Mouse (Mus musculus): ENCODE measurements around the gene Nacc1.
"Not testable (repeated sequence)": the region's sequence is repeated elsewhere in the genome, so short reads cannot be mapped to it uniquely, and the experiment has no call there.

The Nacc1 gene

GRCm38 (mm10) chr8:84698929-84699401 lies 11.3 kb upstream of the Nacc1 start:
- DNase-seq (ENCODE audit: low spot score): no peak

GRCm38 (mm10) chr8:84698288-84698687 lies 10.6 kb upstream of the Nacc1 start:
- no peak for DNase-seq (ENCODE audit: low spot score)

- no peak for DNase-seq (ENCODE audit: low spot score)
Measured at GRCm38 (mm10) chr8:84697166-84698130, 9.8 kb upstream of the Nacc1 start.

DNA sequence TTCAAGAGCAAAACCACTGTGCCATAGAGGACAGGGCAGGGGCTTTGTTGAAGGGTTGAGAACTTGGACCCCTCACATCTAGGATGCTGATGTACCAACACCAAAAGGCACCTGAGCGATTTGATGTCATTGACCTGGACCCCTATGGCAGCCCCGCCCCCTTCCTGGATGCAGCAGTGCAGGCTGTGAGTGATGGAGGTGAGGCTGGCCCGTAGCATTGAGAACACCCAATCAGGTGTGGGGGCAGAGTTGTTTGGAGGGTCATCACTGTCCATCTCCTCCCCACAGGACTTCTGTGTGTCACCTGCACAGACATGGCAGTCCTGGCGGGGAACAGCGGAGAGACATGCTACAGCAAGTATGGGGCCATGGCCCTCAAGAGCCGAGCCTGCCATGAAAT lies 7.5 kb upstream of the Nacc1 start:
- DNase-seq (ENCODE audit: low spot score): no peak

- no peak for DNase-seq (ENCODE audit: low spot score)
Measured at GRCm38 (mm10) chr8:84693332-84693731, 5.7 kb upstream of the Nacc1 start.

GRCm38 (mm10) chr8:84689091-84689915 lies 1.6 kb upstream of the Nacc1 start:
- peak; percentile 85 for DNase-seq (ENCODE audit: low spot score)

DNA sequence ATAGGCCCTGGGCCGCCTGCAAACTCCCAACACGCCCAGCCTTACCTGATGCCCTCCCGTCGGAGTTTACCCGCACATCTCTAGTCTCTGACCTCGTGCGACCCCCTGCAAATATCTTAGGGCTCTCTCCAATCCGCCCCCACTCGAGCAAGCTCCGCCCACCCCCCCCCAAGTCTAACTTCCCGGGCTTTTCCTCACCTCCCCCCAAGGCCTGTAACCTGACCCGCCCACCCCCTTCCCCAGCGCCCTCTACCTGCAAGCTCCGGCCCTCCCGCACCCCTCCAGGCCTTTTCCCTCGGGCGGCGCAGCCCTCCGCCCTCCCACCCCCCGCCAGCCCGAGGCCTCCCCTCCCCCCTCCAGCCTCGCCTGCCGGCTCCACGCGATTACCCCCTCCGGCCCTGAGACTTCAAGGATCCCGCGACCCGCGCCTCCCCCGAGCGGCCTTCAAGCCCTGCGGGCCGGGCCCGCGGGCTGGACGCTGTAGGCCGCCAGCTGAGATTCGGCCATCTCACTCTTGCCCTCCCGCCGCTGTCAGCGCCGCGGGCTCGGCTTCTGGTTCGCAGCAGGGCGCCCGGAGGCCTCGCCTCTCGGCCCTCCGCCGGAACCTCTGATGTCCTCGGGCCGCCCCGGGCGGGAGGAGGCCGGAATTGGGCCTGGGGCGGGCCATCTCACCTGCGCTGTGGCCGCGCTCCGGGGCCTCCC lies 508 bp downstream of the Nacc1 start:
- peak; percentile 64 for DNase-seq (ENCODE audit: low spot score)

DNA sequence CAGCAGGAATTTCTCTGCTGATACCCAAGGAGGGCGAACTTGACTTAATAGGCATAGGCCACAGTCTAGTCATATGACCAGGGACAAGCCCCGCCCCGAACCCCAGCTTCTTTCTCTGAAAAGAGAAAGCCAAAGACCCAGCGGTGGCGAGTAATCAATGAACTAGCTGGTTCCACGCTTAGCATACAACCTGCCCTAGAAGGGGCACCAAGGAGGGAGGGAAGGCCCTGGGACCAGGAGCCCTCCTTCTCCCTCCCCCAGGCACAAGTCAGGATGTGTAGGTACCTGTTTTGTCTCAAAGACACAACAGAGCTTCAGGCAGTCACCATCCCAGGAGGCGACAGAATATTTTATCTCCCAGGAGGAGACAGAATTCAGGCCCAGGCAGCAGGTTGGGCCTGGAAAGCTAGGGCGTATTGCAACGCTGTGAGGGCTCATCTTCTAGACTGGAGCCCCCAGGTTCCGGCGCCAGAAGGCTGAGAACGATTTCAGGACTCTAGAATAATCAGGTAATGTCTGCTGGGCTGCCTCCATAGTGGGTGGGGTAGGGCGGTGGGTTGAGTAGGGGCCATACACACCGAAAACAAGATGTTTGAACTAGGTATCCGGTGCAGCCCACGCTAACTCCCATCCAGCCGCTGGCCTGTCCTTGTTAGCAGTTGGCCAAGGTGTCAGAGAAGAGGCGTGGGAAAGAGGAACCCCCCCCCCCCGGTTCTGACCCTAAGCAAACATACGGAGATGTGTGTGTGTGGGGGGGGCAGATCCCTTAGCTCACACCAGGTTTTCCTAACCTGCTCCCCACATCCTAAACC lies 1.3 kb downstream of the Nacc1 start, which contains the start of gene Trmt1:
Gene Trmt1, plus strand, starts transcription at position 117 of the 812 bp plus-strand sequence.
- no peak for DNase-seq (ENCODE audit: low spot score)

DNA sequence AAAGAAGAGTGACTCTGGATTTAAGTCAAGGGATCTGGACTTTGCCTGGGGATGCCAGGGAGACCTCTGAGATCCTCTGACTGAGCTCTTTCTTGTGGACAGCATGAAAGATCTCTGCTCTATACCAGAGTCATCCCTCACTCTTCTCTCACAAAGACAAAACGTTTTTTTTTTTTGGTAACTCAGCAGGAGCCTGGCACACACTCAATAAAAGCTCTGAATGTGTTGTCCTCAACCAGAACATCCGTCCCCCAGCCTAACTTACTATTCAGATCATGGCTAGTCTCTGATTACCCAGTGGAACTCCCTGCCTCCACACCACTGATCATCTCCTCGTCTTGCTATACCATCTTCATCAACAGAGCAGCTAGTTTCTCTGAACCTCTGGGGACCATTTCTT lies 3.1 kb downstream of the Nacc1 start:
- DNase-seq (ENCODE audit: low spot score): no peak

DNA sequence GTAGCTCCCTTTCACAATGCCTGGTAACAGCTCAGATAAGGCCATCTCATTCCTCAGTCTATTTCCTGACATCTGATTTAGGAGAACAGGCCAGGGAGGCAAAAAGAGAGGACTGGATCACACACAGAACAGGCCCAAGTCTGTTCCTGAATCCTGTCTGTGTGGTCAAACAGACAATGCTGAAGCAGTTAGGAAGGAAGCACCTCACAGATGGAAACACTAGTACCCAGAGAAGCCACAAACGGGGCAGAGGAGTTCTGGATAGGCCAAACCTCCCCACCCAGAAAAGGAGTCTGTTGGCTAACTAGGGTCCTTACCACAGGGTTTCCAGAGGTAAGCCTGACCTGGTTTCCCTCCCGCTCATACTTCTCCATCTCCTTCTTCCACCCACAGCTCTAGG lies 5.4 kb downstream of the Nacc1 start:
- no peak for DNase-seq (ENCODE audit: low spot score)

DNA sequence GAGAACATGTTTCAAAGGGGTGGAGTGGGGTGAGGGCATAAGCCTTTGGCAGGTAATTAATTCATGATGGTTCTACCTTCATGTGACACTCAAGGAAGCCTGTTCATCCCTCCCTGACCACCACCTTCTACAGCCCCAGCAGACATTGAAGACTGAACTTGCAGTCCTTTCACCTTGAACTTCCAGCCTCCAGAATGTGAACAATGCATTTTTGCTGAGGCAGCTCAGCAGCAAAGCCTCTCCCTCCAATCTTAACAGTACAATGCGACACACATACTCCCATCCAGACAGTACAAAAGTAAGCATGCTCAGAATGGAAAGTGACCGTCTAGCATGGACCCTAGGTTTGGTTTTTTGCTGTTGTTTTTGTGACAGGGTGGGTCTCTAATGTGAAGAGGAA lies 6.2 kb downstream of the Nacc1 start:
- no peak for DNase-seq (ENCODE audit: low spot score)

DNA sequence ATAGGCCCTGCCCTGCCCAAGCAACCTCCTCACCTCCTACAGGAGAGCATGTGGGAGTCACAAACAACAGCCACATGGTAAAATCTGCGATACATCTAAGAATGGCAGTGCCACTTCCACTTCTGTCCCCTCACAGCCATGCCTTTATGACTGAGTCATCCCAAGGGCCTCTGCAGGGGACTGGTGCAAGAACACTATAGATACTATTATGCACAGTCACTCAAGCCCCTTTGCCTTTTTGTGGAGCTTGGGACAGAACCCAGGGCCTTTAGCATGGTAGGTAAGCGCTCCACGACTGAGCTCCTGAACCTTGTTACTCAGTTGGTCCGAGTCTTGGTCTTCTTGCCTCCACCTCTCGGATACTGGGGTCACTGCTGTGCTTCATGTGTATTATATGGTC lies 10.4 kb downstream of the Nacc1 start:
- DNase-seq (ENCODE audit: low spot score): no peak

DNA sequence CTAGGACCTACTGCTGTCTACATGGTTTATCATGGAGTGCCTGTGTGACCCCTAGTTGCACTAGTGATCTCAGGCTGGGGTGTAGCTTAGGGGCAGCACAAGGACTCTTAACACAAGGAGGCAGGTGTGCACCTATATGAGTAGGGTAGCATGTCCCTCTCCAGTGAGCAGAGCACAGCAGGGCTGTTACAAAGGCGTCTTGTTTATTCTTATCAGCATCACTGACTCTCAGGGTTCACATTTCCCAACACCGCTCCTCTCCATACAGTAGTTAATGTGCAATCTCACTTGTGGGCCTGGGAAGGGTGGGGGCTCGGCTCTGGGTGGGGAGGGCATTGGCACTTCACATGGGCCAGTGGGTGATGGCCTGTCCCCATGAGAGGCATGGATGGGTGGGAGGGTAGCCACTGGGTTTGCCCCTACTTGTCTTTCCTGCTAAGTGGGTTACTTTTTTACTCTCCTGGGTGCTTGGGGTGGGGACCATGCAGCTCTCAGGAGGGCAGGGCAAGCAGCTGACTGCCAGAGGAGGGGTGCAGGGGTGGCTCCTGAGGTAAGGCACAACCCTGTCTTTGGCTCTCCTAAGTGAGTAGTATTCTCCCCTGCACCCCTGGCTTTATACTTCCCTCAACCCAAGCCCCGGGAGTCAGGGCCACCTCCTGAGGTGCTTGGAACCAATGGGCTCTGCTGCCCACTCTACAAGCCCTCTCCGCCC lies 17.2 kb downstream of the Nacc1 start:
- DNase-seq (ENCODE audit: low spot score): not testable (repeated sequence)

DNA sequence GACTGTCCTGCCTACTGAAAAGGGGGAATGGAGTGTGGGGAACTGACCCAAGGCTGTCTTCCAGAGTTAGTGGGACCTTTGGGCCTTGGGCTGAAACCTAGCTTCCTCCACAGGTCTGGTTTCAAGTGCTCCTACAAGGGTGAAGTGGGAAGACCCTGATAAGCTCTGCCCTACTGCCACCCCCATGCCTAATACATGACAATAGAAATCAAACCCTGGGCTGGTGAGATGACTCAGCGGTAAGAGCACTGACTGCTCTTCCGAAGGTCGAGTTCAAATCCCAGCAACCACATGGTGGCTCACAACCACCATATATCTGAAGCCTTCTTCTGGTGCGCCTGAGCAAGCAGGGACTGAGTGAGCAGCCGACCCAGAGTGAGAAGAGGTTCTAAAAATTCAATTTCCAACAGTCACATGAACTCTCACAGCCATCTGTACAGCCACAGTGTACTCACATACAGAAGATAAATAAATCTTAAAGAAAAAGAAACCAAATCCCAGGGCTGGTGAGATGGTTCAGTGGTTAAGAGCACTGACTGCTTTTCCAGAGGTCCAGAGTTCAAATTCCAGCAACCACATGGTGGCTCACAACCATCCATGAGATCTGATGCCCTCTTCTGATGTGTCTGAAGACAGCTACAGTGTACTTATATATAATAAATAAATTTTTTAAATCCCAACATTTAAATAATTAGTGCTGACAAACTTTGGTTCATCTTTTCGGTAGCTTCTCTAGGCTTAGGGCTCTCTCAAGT lies 18.8 kb downstream of the Nacc1 start:
- no peak for DNase-seq (ENCODE audit: low spot score)

- DNase-seq (ENCODE audit: low spot score): no peak
Measured at GRCm38 (mm10) chr8:84668081-84668480, 19.6 kb downstream of the Nacc1 start.

- no peak for DNase-seq (ENCODE audit: low spot score)
Measured at GRCm38 (mm10) chr8:84665385-84665893, 22.2 kb downstream of the Nacc1 start.

GRCm38 (mm10) chr8:84664566-84665384 lies 22.9 kb downstream of the Nacc1 start:
- DNase-seq (ENCODE audit: low spot score): peak; percentile 65

- DNase-seq (ENCODE audit: low spot score): peak; percentile 96
Measured at GRCm38 (mm10) chr8:84663483-84664327, 24.0 kb downstream of the Nacc1 start.
